Mouse (Mus musculus): ENCODE measurements around the gene Gpr18.

GRCm38 (mm10) chr14:121949436-121949835, 33.9 kb upstream of the Gpr18 start:
- no peak for TF ChIP-seq CTCF (conservative IDR thresholded peaks at IDR 0.05 in 1 of 2, IDR thresholded peaks at IDR 0.05 in 1 of 2; ENCODE audit: low read depth in 2 of 2, low read length in 2 of 2)
- TF ChIP-seq NELFE (IDR thresholded peaks at IDR 0.05; ENCODE audit: low read depth, low read length), result no peak
